Mouse (Mus musculus) CH12.LX (cell line): ENCODE measurements at regions not wholly inside any gene's neighbourhood (a gene's known extent, or its start where the extent isn't known, plus 50 kb on each side); places are given as distances from the start of the nearest gene placed in this dataset.

Experiments
- DNase-seq: peaks from one replicate; pipeline ENCODE4 v3.0.0-alpha.2; 2013; ENCODE audit errors: extremely low read depth
- H3K27ac ChIP-seq: 2 replicates; pipeline ENCODE4 v1.5.1; 2012; ENCODE audit warnings: low read depth, mild to moderate bottlenecking, control low read depth, moderate library complexity; ENCODE audit not compliant: insufficient read depth
- H3K27me3 ChIP-seq: replicated peaks from 2 replicates; pipeline ENCODE3; 2012; ENCODE audit warnings: inconsistent platforms
- H3K36me3 ChIP-seq, 2 experiments: replicated peaks in 1 of 2; 2 replicates each; pipeline versions ENCODE3 to v1.6.1; 2012; ENCODE audit warnings: inconsistent platforms in 1 of 2, low read length in 1 of 2, mild to moderate bottlenecking in 1 of 2, mixed read lengths in 1 of 2, moderate library complexity in 1 of 2; ENCODE audit not compliant: control insufficient read depth in 1 of 2, insufficient read depth in 1 of 2
- H3K4me1 ChIP-seq, 2 experiments: 2 replicates each; pipeline ENCODE4 v1.6.1; 2012; ENCODE audit warnings: inconsistent platforms in 1 of 2, moderate library complexity in 1 of 2; ENCODE audit not compliant: insufficient read depth in 2 of 2, control insufficient read depth in 1 of 2
- H3K4me2 ChIP-seq: 2 replicates; pipeline ENCODE4 v1.6.1; 2012; ENCODE audit warnings: low read depth, mild to moderate bottlenecking, control low read depth; ENCODE audit not compliant: poor library complexity, insufficient read depth, severe bottlenecking
- H3K4me3 ChIP-seq, 3 experiments: fragments of 150-350 bp in 1 of 3; sonication (generic) in 1 of 3; replicated peaks in 1 of 3; 2 replicates each; pipeline versions ENCODE3 to v1.5.1; 2011 to 2012; ENCODE audit warnings: low read depth in 2 of 3, low read length in 2 of 3, mild to moderate bottlenecking in 2 of 3, moderate library complexity in 2 of 3, control low read depth in 1 of 3, improper control_type of control experiment in 1 of 3, inconsistent platforms in 1 of 3, mixed read lengths in 1 of 3; ENCODE audit not compliant: poor library complexity in 1 of 3
- H3K79me2 ChIP-seq: replicated peaks from 2 replicates; pipeline ENCODE4 v1.6.1; 2012; ENCODE audit warnings: mild to moderate bottlenecking, moderate library complexity; ENCODE audit not compliant: control insufficient read depth, poor library complexity, insufficient read depth, severe bottlenecking; ENCODE audit errors: extremely low read depth
- H3K9ac ChIP-seq: 2 replicates; pipeline ENCODE4 v1.6.1; 2012; ENCODE audit warnings: low read depth, mild to moderate bottlenecking, control low read depth, moderate library complexity; ENCODE audit not compliant: insufficient read depth
- H3K9me3 ChIP-seq: replicated peaks from 2 replicates; pipeline ENCODE3; 2012; ENCODE audit warnings: low read length, inconsistent platforms, mixed read lengths
- BHLHE40 ChIP-seq: IDR thresholded peaks from 2 replicates; pipeline ENCODE4 v1.6.1; 2011; ENCODE audit warnings: mild to moderate bottlenecking, low read depth, low read length, improper control_type of control experiment
- CHD1 ChIP-seq: IDR thresholded peaks from 2 replicates; pipeline ENCODE4 v1.6.1; 2012; ENCODE audit warnings: low read depth, low read length, improper control_type of control experiment, inconsistent platforms
- CTCF ChIP-seq, 2 experiments: IDR thresholded peaks in 1 of 2; conservative IDR thresholded peaks in 1 of 2; 2 replicates each; pipeline ENCODE4 v1.5.1; 2011 to 2012; ENCODE audit warnings: low read depth in 2 of 2, low read length in 2 of 2, improper control_type of control experiment in 1 of 2, inconsistent platforms in 1 of 2, mild to moderate bottlenecking in 1 of 2, moderate library complexity in 1 of 2
- ELF1 ChIP-seq: IDR thresholded peaks from 2 replicates; pipeline ENCODE4 v1.6.1; 2014; ENCODE audit warnings: low read depth, mild to moderate bottlenecking, inconsistent platforms, low read length, improper control_type of control experiment
- EP300 ChIP-seq: IDR thresholded peaks from 2 replicates; pipeline ENCODE4 v1.6.1; 2011; ENCODE audit warnings: low read length, improper control_type of control experiment
- ETS1 ChIP-seq: conservative IDR thresholded peaks from 2 replicates; pipeline ENCODE4 v1.6.1; 2012; ENCODE audit warnings: low read depth, mild to moderate bottlenecking, inconsistent platforms, low read length, improper control_type of control experiment, moderate library complexity
- JUN ChIP-seq: IDR thresholded peaks from 2 replicates; pipeline ENCODE4 v1.6.1; 2011; ENCODE audit warnings: low read depth, mild to moderate bottlenecking, low read length, improper control_type of control experiment, moderate library complexity; ENCODE audit not compliant: insufficient read depth
- MAX ChIP-seq: IDR thresholded peaks from 2 replicates; pipeline ENCODE4 v1.6.1; 2011; ENCODE audit warnings: low read length, improper control_type of control experiment
- MAZ ChIP-seq: IDR thresholded peaks from 2 replicates; pipeline ENCODE4 v1.6.1; 2012; ENCODE audit warnings: low read depth, mild to moderate bottlenecking, inconsistent platforms, low read length, improper control_type of control experiment, moderate library complexity
- MEF2A ChIP-seq: IDR thresholded peaks from 2 replicates; pipeline ENCODE4 v1.6.1; 2014; ENCODE audit warnings: low read depth, mild to moderate bottlenecking, inconsistent platforms, low read length, improper control_type of control experiment, borderline replicate concordance
- MXI1 ChIP-seq: IDR thresholded peaks from 2 replicates; pipeline ENCODE4 v1.6.1; 2011; ENCODE audit warnings: mild to moderate bottlenecking, low read depth, low read length, improper control_type of control experiment
- MYC ChIP-seq: IDR thresholded peaks from 2 replicates; pipeline ENCODE4 v1.6.1; 2011; ENCODE audit warnings: low read depth, mild to moderate bottlenecking, improper control_type of control experiment, low read length
- NRF1 ChIP-seq: IDR thresholded peaks from 2 replicates; pipeline ENCODE4 v1.6.1; 2014; ENCODE audit warnings: low read depth, mild to moderate bottlenecking, inconsistent platforms, low read length, improper control_type of control experiment, moderate library complexity
- POLR2A ChIP-seq: IDR thresholded peaks from 2 replicates; pipeline ENCODE4 v1.6.1; 2011; ENCODE audit warnings: low read depth, mild to moderate bottlenecking, improper control_type of control experiment, low read length
- RCOR1 ChIP-seq: conservative IDR thresholded peaks from 2 replicates; pipeline ENCODE4 v1.6.1; 2012; ENCODE audit warnings: low read depth, mild to moderate bottlenecking, inconsistent platforms, low read length, improper control_type of control experiment
- USF1 ChIP-seq: IDR thresholded peaks from 2 replicates; pipeline ENCODE4 v1.6.1; 2014; ENCODE audit warnings: low read depth, mild to moderate bottlenecking, inconsistent platforms, low read length, improper control_type of control experiment
- USF2 ChIP-seq: conservative IDR thresholded peaks from 2 replicates; pipeline ENCODE4 v1.6.1; 2011; ENCODE audit warnings: low read depth, low read length, improper control_type of control experiment
- ZKSCAN1 ChIP-seq: IDR thresholded peaks from 2 replicates; pipeline ENCODE4 v1.6.1; 2012; ENCODE audit warnings: low read depth, inconsistent platforms, low read length, improper control_type of control experiment, borderline replicate concordance
- dilution Hi-C: fragments of 300-500 bp; cut with MboI; formaldehyde crosslinking; loops from 2 replicates; pipeline ENCODE4 v1.14.3; 2020; ENCODE audit warnings: low sequenced_read_pairs; ENCODE audit not compliant: extremely low pct_unique_long_range_greater_than_20kb, extremely low pct_ligation_motif_present
- in situ Hi-C: fragments of 300-500 bp; cut with MboI; formaldehyde crosslinking; loops from 3 replicates; pipeline ENCODE4 v1.14.3; 2019; ENCODE audit warnings: low sequenced_read_pairs, low pct_ligation_motif_present, low pct_unique_long_range_greater_than_20kb, mixed read lengths

- dilution Hi-C loops = no loop called here
- Histone ChIP-seq H3K36me3 (no peaks in the 10 kb centered on the region), H3K4me1 (no peaks in the 10 kb centered on the region), H3K79me2 (no peaks in the 10 kb centered on the region), H3K9ac (no peak overlapping the region), H3K9me3 (no peaks in the 10 kb centered on the region), H3K4me3 (no peak overlapping the region), H3K27ac (no peak overlapping the region), H3K4me2 (no peak overlapping the region), H3K27me3 (no peaks in the 10 kb centered on the region)
- no peak for TF ChIP-seq CTCF (conservative IDR thresholded peaks at IDR 0.05 in 1 of 2, IDR thresholded peaks at IDR 0.05 in 1 of 2; ENCODE audit: low read depth in 2 of 2, low read length in 2 of 2)
- no peak for TF ChIP-seq MAX
- no peak for TF ChIP-seq MYC
- no peak for TF ChIP-seq NRF1
- no peak for TF ChIP-seq ELF1
- no peak for TF ChIP-seq EP300
- TF ChIP-seq MAZ = no peak
- TF ChIP-seq CHD1 = no peak
- no peak for TF ChIP-seq ETS1
- TF ChIP-seq BHLHE40 = no peak
- no peak for TF ChIP-seq JUN
- no peak for TF ChIP-seq USF2
- TF ChIP-seq POLR2A = no peak
- no peak for TF ChIP-seq MXI1
- no peak for TF ChIP-seq ZKSCAN1
- no peak for TF ChIP-seq MEF2A
- no peak for DNase-seq
- in situ Hi-C loops = no loop called here
Measured at GRCm38 (mm10) chr17:64201609-64202008, 130.1 kb downstream of the Pja2 start.

DNA sequence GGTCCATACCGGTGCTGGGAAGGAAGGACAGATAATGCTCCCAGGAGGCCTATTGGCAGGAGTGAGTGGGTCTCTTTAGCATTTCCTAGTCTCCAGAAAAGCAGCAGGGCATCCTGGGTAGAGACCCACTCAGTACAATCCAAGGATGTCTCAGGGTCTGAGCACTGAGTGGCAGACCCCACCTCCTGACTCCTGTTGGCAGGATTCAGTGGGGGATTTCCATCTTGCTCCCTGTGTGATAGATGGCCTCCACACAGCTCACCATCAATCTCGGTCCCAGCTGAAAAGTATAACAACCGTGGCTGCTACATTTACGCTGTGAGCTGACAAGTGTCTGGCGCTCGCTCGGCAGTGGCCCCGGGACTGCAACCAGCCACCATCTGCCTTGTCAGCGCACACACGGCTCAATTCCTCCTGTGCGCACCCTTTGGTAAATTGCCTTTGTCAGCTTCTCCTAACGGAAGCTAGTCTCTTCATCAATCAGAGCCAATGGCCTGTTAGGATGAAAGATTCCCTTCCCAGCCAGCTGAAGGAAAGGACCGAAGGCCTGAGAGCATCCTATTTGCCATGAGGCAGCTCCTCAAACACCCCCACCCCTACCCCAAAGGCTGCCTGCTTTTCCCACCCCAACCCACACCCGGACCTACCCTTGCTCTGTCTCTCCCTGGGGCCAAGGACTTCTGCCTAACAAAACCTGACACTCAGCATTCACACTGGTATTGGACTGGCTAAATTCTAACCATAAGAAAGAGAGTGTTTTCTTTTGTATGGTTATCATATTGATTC, 131.4 kb downstream of the Pja2 start:
- H3K9me3 ChIP-seq = no peaks in the 10 kb centered on the region
- no peaks in the 10 kb centered on the region for H3K27me3 ChIP-seq
- no peak overlapping the region for H3K4me2 ChIP-seq
- no peaks in the 10 kb centered on the region for H3K36me3 ChIP-seq
- dilution Hi-C loops (no loop called here), in situ Hi-C loops (no loop called here)
- H3K4me1 ChIP-seq = no peaks in the 10 kb centered on the region
- H3K79me2 ChIP-seq = no peaks in the 10 kb centered on the region
- TF ChIP-seq RCOR1 (no peak), USF1 (no peak)
- no peak overlapping the region for H3K4me3 ChIP-seq
- no peak overlapping the region for H3K9ac ChIP-seq
- no peak overlapping the region for H3K27ac ChIP-seq
- DNase-seq = no peak
